Mouse (Mus musculus) myocyte (in vitro differentiated cells): ENCODE results near the gene Olfr1259. TPM values are rescaled to one million over a fixed set of nuclear protein-coding genes. Genes with fewer than 3 reads are reported as not detected.
"Not testable (repeated sequence)": the region's sequence is repeated elsewhere in the genome, so short reads cannot be mapped to it uniquely, and the experiment has no call there.

Experiments used
- H3K27me3 ChIP-seq: one replicate; pipeline ENCODE4 v1.6.1; 2011; ENCODE audit not compliant: control insufficient read depth, insufficient read depth, insufficient read length
- H3K36me3 ChIP-seq: one replicate; pipeline ENCODE4 v1.6.1; 2011; ENCODE audit not compliant: control insufficient read depth, insufficient read depth
- H3K4me2 ChIP-seq: one replicate; pipeline ENCODE4 v1.6.1; 2011; ENCODE audit warnings: low read depth, control low read depth
- H3K4me3 ChIP-seq: one replicate; pipeline ENCODE4 v1.5.1; 2011; ENCODE audit warnings: mild to moderate bottlenecking, control low read depth, moderate library complexity
- H3K79me2 ChIP-seq: one replicate; pipeline ENCODE4 v1.6.1; 2011; ENCODE audit not compliant: control insufficient read depth, insufficient read depth
- H3ac ChIP-seq: one replicate; pipeline ENCODE4 v1.6.1; 2011; ENCODE audit not compliant: control insufficient read depth, insufficient read length
- CEBPB ChIP-seq: IDR thresholded peaks from 2 replicates; pipeline ENCODE4 v1.6.1; 2011; ENCODE audit warnings: mild to moderate bottlenecking, moderate library complexity; ENCODE audit not compliant: poor library complexity, insufficient read depth, severe bottlenecking
- E2F4 ChIP-seq: IDR thresholded peaks from one replicate; pipeline ENCODE4 v1.6.1; 2011; ENCODE audit warnings: mild to moderate bottlenecking, control low read depth, moderate library complexity; ENCODE audit not compliant: insufficient read depth
- MAX ChIP-seq: IDR thresholded peaks from one replicate; pipeline ENCODE4 v1.6.1; 2011; ENCODE audit warnings: low read depth, mild to moderate bottlenecking, control low read depth
- MYOD1 ChIP-seq, 3 experiments: IDR thresholded peaks; one replicate each; pipeline ENCODE4 v1.6.1; 2011; ENCODE audit warnings: control low read depth in 2 of 3, low read depth in 2 of 3, mild to moderate bottlenecking in 2 of 3, moderate library complexity in 1 of 3; ENCODE audit not compliant: insufficient read length in 2 of 3, control insufficient read depth in 1 of 3
- MYOG ChIP-seq, 3 experiments: IDR thresholded peaks; one replicate each; pipeline ENCODE4 v1.6.1; 2011; ENCODE audit warnings: control low read depth in 2 of 3, low read depth in 2 of 3, mild to moderate bottlenecking in 2 of 3; ENCODE audit not compliant: insufficient read length in 2 of 3, control insufficient read depth in 1 of 3, insufficient read depth in 1 of 3
- POLR2A ChIP-seq: IDR thresholded peaks from one replicate; pipeline ENCODE4 v1.6.1; 2011; ENCODE audit warnings: low read depth, mild to moderate bottlenecking, control low read depth, moderate library complexity; ENCODE audit not compliant: insufficient read length
- POLR2AphosphoS2 ChIP-seq: IDR thresholded peaks from one replicate; pipeline ENCODE4 v1.6.1; 2011; ENCODE audit warnings: low read depth, control low read depth; ENCODE audit not compliant: insufficient read length
- REST ChIP-seq: IDR thresholded peaks from one replicate; pipeline ENCODE4 v1.6.1; 2011; ENCODE audit warnings: mild to moderate bottlenecking, control low read depth, moderate library complexity; ENCODE audit not compliant: insufficient read depth, insufficient read length
- SRF ChIP-seq: IDR thresholded peaks from one replicate; pipeline ENCODE4 v1.6.1; 2011; ENCODE audit warnings: low read depth; ENCODE audit not compliant: control insufficient read depth, insufficient read length
- TCF12 ChIP-seq: IDR thresholded peaks from one replicate; pipeline ENCODE4 v1.6.1; 2011; ENCODE audit warnings: mild to moderate bottlenecking, control low read depth; ENCODE audit not compliant: poor library complexity, insufficient read depth, severe bottlenecking
- TCF3 ChIP-seq: IDR thresholded peaks from one replicate; pipeline ENCODE4 v1.6.1; 2011; ENCODE audit warnings: low read depth, control low read depth; ENCODE audit not compliant: insufficient read length
- USF1 ChIP-seq: IDR thresholded peaks from one replicate; pipeline ENCODE4 v1.6.1; 2011; ENCODE audit warnings: low read depth, mild to moderate bottlenecking, control low read depth, moderate library complexity
- polyA plus RNA-seq: library from polyadenylated mRNA; unstranded; fragments of >200 nt; fragmentation: generic; extraction: Trizol; gene quantifications from one replicate; pipeline ENCODE4 v1.2.1, GENCODE M21; 2012; ENCODE audit warnings: missing spikeins

The Olfr1259 gene
- 0.59 TPM for polyA plus RNA-seq

GRCm38 (mm10) chr2:89948564-89948963, at the start of gene Olfr1259:
Gene Olfr1259 (minus strand): TSS chr2:89948664.
- no peak within 1 kb of the TSS for H3K4me3 ChIP-seq

GRCm38 (mm10) chr2:89990921-89991320, 42.5 kb upstream of the Olfr1259 start, which contains the start of gene Olfr1261:
Gene Olfr1261 (plus strand): TSS chr2:89991221.
- Histone ChIP-seq H3ac (no peak within 1 kb of the TSS), H3K36me3 (no peaks in the 10 kb centered on the region), H3K4me3 (no peak within 1 kb of the TSS), H3K4me2 (no peak within 1 kb of the TSS), H3K79me2 (no peaks in the 10 kb centered on the region), H3K27me3 (no peaks in the 10 kb centered on the region)
- TF ChIP-seq TCF3 = no peak
- TF ChIP-seq E2F4 = no peak
- TF ChIP-seq TCF12 = no peak
- no peak for TF ChIP-seq POLR2A
- no peak for TF ChIP-seq MYOD1 (IDR thresholded peaks at IDR 0.05; ENCODE audit: control insufficient read depth in 1 of 3, insufficient read length in 2 of 3, low read depth in 2 of 3)
- TF ChIP-seq MYOG (IDR thresholded peaks at IDR 0.05; ENCODE audit: control insufficient read depth in 1 of 3, insufficient read depth in 1 of 3, insufficient read length in 2 of 3, low read depth in 2 of 3) = no peak
- TF ChIP-seq MAX = no peak
- TF ChIP-seq REST = no peak

More at GRCm38 (mm10) chr2:89948564-89948963, at the start of gene Olfr1259:
- TF ChIP-seq CEBPB (no peak), SRF (no peak), REST (no peak), POLR2A (no peak), MYOG (IDR thresholded peaks at IDR 0.05; ENCODE audit: control insufficient read depth in 1 of 3, insufficient read depth in 1 of 3, insufficient read length in 2 of 3, low read depth in 2 of 3) (no peak), TCF12 (no peak), POLR2AphosphoS2 (no peak), USF1 (no peak), E2F4 (no peak)
- Histone ChIP-seq H3ac (no peak within 1 kb of the TSS), H3K4me2 (peak within 1 kb of the TSS; percentile 42), H3K79me2 (no peaks in the 10 kb centered on the region), H3K36me3 (no peaks in the 10 kb centered on the region), H3K27me3 (no peaks in the 10 kb centered on the region)

- Histone ChIP-seq H3K4me2 (no peak overlapping the region), H3K27me3 (no peaks in the 10 kb centered on the region), H3K4me3 (no peak overlapping the region), H3K79me2 (no peaks in the 10 kb centered on the region), H3K36me3 (no peaks in the 10 kb centered on the region), H3ac (no peak overlapping the region)
- TF ChIP-seq TCF3 (no peak), POLR2A (no peak), POLR2AphosphoS2 (no peak), E2F4 (no peak), CEBPB (no peak), MAX (no peak), TCF12 (no peak), USF1 (no peak), SRF (no peak), MYOD1 (IDR thresholded peaks at IDR 0.05; ENCODE audit: control insufficient read depth in 1 of 3, insufficient read length in 2 of 3, low read depth in 2 of 3) (no peak), REST (no peak), MYOG (IDR thresholded peaks at IDR 0.05; ENCODE audit: control insufficient read depth in 1 of 3, insufficient read depth in 1 of 3, insufficient read length in 2 of 3, low read depth in 2 of 3) (no peak)
These were observed 29.2 kb upstream of the Olfr1259 start for GRCm38 (mm10) chr2:89977709-89978108.

GRCm38 (mm10) chr2:89974184-89974583, 25.7 kb upstream of the Olfr1259 start, which contains the start of gene Olfr1260:
Gene Olfr1260 (plus strand): TSS chr2:89974340.
- TF ChIP-seq MYOD1 (IDR thresholded peaks at IDR 0.05; ENCODE audit: control insufficient read depth in 1 of 3, insufficient read length in 2 of 3, low read depth in 2 of 3) (no peak), MAX (no peak), E2F4 (no peak), TCF3 (no peak), POLR2A (no peak), POLR2AphosphoS2 (no peak), CEBPB (no peak), TCF12 (no peak)
- no peaks in the 10 kb centered on the region for H3K27me3 ChIP-seq
- no peak within 1 kb of the TSS for H3K4me2 ChIP-seq
- no peak within 1 kb of the TSS for H3ac ChIP-seq
- no peak within 1 kb of the TSS for H3K4me3 ChIP-seq
- no peaks in the 10 kb centered on the region for H3K36me3 ChIP-seq
- no peaks in the 10 kb centered on the region for H3K79me2 ChIP-seq

- no peaks in the 10 kb centered on the region for H3K79me2 ChIP-seq
- no peak within 1 kb of the TSS for H3ac ChIP-seq
- H3K4me3 ChIP-seq = no peak within 1 kb of the TSS
- no peak within 1 kb of the TSS for H3K4me2 ChIP-seq
- TF ChIP-seq E2F4 (no peak), MAX (no peak), SRF (no peak), POLR2AphosphoS2 (no peak), CEBPB (no peak), MYOG (IDR thresholded peaks at IDR 0.05; ENCODE audit: control insufficient read depth in 1 of 3, insufficient read depth in 1 of 3, insufficient read length in 2 of 3, low read depth in 2 of 3) (no peak)
- no peaks in the 10 kb centered on the region for H3K36me3 ChIP-seq
- no peaks in the 10 kb centered on the region for H3K27me3 ChIP-seq
These were observed 21.5 kb downstream of the Olfr1259 start, which contains the start of gene Olfr1258 for GRCm38 (mm10) chr2:89927009-89927408. Gene Olfr1258 (plus strand): TSS chr2:89927309.

GRCm38 (mm10) chr2:89912616-89913015, 35.8 kb downstream of the Olfr1259 start:
- H3K4me3 ChIP-seq, H3ac ChIP-seq, H3K79me2 ChIP-seq, H3K36me3 ChIP-seq, H3K4me2 ChIP-seq, H3K27me3 ChIP-seq: not testable (repeated sequence)
